Mouse (Mus musculus) liver, embryonic 14.5 days (tissue): Measurements from ENCODE around the gene Olfr456. TPM values are rescaled to one million over a fixed set of nuclear protein-coding genes. Genes with fewer than 3 reads are reported as not detected.

Experiments
- ATAC-seq: fragments of 200-750 bp; cut with Nextera tagmentation; 2 replicates; pipeline ENCODE4 v1.8.0; 2017; ENCODE audit warnings: moderate number of reproducible peaks, mild to moderate bottlenecking, moderate library complexity; ENCODE audit not compliant: insufficient read depth
- DNase-seq, 3 experiments: peaks; one replicate each; pipeline ENCODE4 v3.0.0-alpha.2; 2012 to 2013; ENCODE audit warnings: low read depth in 3 of 3, low spot score in 3 of 3
- H3K27ac ChIP-seq: fragments of 300-500 bp; sonication (generic); 2 replicates; pipeline ENCODE4 v1.5.1; 2014; ENCODE audit warnings: moderate library complexity, mild to moderate bottlenecking, control low read depth, inconsistent platforms
- H3K27me3 ChIP-seq: fragments of 300-500 bp; sonication (generic); 2 replicates; pipeline ENCODE4 v1.6.1; 2014; ENCODE audit warnings: mild to moderate bottlenecking, low read length, moderate library complexity; ENCODE audit not compliant: control insufficient read depth, insufficient read depth
- H3K36me3 ChIP-seq: fragments of 300-500 bp; sonication (generic); replicated peaks from 2 replicates; pipeline ENCODE4 v1.6.1; 2014; ENCODE audit warnings: low read depth; ENCODE audit not compliant: control insufficient read depth, insufficient read depth
- H3K4me1 ChIP-seq, 2 experiments: fragments of 200-500 bp in 1 of 2; fragments of 300-500 bp in 1 of 2; sonication (generic) in 1 of 2; replicated peaks; 2 replicates each; pipeline ENCODE4 v1.6.1; 2012 to 2014; ENCODE audit warnings: antibody characterized with exemption in 1 of 2, inconsistent platforms in 1 of 2, low read length in 1 of 2; ENCODE audit not compliant: control insufficient read depth in 2 of 2, insufficient read depth in 2 of 2
- H3K4me2 ChIP-seq: fragments of 300-500 bp; sonication (generic); 2 replicates; pipeline ENCODE4 v1.6.1; 2014; ENCODE audit warnings: low read depth, mild to moderate bottlenecking, control low read depth, moderate library complexity
- H3K4me3 ChIP-seq, 2 experiments: fragments of 200-500 bp in 1 of 2; fragments of 300-500 bp in 1 of 2; sonication (generic) in 1 of 2; 2 replicates each; pipeline ENCODE4 v1.5.1; 2012 to 2014; ENCODE audit warnings: low read depth in 2 of 2, low read length in 2 of 2, mild to moderate bottlenecking in 2 of 2, control low read depth in 1 of 2, inconsistent platforms in 1 of 2, moderate library complexity in 1 of 2; ENCODE audit not compliant: insufficient read depth in 1 of 2
- H3K9ac ChIP-seq: fragments of 300-500 bp; sonication (generic); replicated peaks from 2 replicates; pipeline ENCODE4 v1.6.1; 2014; ENCODE audit warnings: mild to moderate bottlenecking, control low read depth, moderate library complexity
- H3K9me3 ChIP-seq: fragments of 300-500 bp; sonication (generic); 2 replicates; pipeline ENCODE4 v1.6.1; 2016; ENCODE audit warnings: low read length, mixed read lengths; ENCODE audit not compliant: control insufficient read depth
- CTCF ChIP-seq: IDR thresholded peaks from 2 replicates; pipeline ENCODE4 v1.5.1; 2016; ENCODE audit warnings: antibody characterized with exemption, low read depth, control low read depth
- EP300 ChIP-seq: IDR thresholded peaks from 2 replicates; pipeline ENCODE4 v1.6.1; 2016; ENCODE audit warnings: antibody characterized with exemption, low read depth
- WGBS: fragments of 180-500 bp; shearing (Covaris S2); extraction: QIAGEN DNeasy Blood & Tissue Kit; methylation state at CpG from one replicate; pipeline ENCODE4 v1.1.7; 2014; ENCODE audit not compliant: insufficient replicate concordance; 5-methylcytosine and 5-hydroxymethylcytosine counted together
- polyA plus RNA-seq, 2 experiments: library from polyadenylated mRNA; depleted of rRNA in 1 of 2; stranded (reverse) in 1 of 2; unstranded in 1 of 2; fragments of >200 nt; fragmentation: Nextera tagmentation in 1 of 2; extraction: Ambion mirVana in 1 of 2; gene quantifications; 2 replicates each; pipeline versions ENCODE4 v1.2.1 to v1.2.3; 2012 to 2014

The Olfr456 gene
- not detected in 2 replicates for polyA plus RNA-seq (2012; rRNA removed)
- not detected in 2 replicates for polyA plus RNA-seq (2014; fragmentation: Nextera tagmentation; extraction: Ambion mirVana)

DNA sequence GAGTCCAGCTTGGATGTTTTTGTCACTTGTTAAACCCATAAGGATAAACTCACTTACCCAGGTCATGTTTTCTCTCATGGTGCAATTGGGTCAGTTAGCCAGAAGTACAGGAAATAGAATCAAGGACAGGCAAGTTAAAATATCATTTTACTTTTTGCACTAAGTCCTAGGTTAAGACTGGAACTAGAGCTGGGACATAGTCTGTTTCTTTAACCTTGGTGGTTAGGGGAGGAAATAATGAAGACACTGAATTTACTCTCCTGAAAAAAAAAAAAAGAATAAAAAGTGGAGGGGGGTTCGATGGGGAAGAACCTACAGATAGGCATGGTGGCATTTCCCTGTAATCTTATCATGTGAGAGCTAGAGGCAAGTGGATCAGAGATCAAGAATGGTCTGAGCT is at the start of gene Olfr456:
Olfr456 (minus strand) TSS at position 101 of the 400 bp plus-strand sequence.
- no peak within 1 kb of the TSS for H3K4me2 ChIP-seq
- H3K27ac ChIP-seq, result no peak within 1 kb of the TSS
- DNase-seq, result no peak
- H3K4me1 ChIP-seq, result no peaks in the 10 kb centered on the region
- TF ChIP-seq CTCF, result no peak
- no peak for TF ChIP-seq EP300
- 72% methylated on average over 1 of the region's 1 CpGs for WGBS
- no peak for ATAC-seq
- no peaks in the 10 kb centered on the region for H3K36me3 ChIP-seq
- H3K27me3 ChIP-seq, result no peaks in the 10 kb centered on the region
- no peak within 1 kb of the TSS for H3K9ac ChIP-seq
- H3K4me3 ChIP-seq, result no peak within 1 kb of the TSS
- no peaks in the 10 kb centered on the region for H3K9me3 ChIP-seq

- Histone ChIP-seq H3K27ac (no peak overlapping the region), H3K9ac (no peak overlapping the region), H3K27me3 (no peaks in the 10 kb centered on the region), H3K4me1 (no peaks in the 10 kb centered on the region), H3K9me3 (no peaks in the 10 kb centered on the region), H3K4me3 (no peak overlapping the region), H3K36me3 (no peaks in the 10 kb centered on the region), H3K4me2 (no peak overlapping the region)
- WGBS, result 56% methylated on average over 1 of the region's 1 CpGs
- no peak for ATAC-seq
- DNase-seq, result no peak
- TF ChIP-seq EP300, result no peak
- TF ChIP-seq CTCF, result no peak
These were observed 26.4 kb upstream of the Olfr456 start for GRCm38 (mm10) chr6:42513461-42513860.

DNA sequence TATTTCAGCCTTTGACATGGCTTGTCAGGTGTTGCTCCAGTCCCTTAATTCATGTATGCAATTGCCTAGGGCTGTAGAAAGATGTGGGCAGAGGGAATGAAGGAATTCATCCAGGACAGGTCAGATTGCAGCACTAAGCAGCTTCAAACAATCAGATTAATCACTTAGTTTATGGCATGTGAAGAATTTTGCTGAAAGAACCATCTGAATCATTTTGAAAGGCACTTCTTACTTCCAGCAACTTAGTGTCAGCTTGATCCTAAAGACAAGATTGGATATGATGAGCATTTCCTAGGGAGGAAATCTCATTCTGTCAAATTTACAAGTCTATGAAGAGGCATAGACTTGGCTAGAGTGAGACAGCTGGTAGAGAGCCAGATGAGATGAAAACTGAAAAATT is 22.3 kb upstream of the Olfr456 start:
- H3K27ac ChIP-seq, result no peak overlapping the region
- H3K4me1 ChIP-seq, result no peaks in the 10 kb centered on the region
- H3K4me3 ChIP-seq, result no peak overlapping the region
- H3K9me3 ChIP-seq, result no peaks in the 10 kb centered on the region
- DNase-seq, result no peak
- no peak overlapping the region for H3K9ac ChIP-seq
- no peak overlapping the region for H3K4me2 ChIP-seq
- no peak for TF ChIP-seq CTCF
- TF ChIP-seq EP300, result no peak
- ATAC-seq, result no peak
- H3K27me3 ChIP-seq, result no peaks in the 10 kb centered on the region
- H3K36me3 ChIP-seq, result no peaks in the 10 kb centered on the region

DNA sequence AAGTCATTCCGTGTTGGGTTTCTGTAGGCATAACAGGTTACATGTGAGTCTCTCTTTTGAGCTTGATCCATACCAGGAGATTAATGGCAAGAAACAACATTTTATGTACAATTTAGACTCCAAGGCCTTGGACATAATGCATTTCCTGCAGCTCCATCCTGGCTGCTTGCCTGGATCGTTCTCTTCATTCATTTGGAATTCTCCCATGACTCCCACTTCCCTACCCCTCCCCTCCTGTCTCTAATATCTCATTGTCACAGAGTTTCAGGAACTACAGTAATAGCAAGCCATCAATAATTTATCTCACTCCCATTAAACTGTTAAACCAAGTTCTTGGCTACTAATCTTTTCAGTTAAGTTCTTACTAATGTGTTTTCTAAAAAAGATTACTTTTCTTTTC is 16.5 kb upstream of the Olfr456 start:
- no peaks in the 10 kb centered on the region for H3K4me1 ChIP-seq
- H3K9me3 ChIP-seq, result no peaks in the 10 kb centered on the region
- no peak overlapping the region for H3K9ac ChIP-seq
- no peak overlapping the region for H3K4me2 ChIP-seq
- no peak overlapping the region for H3K4me3 ChIP-seq
- H3K27me3 ChIP-seq, result no peaks in the 10 kb centered on the region
- ATAC-seq, result no peak
- no peak for DNase-seq
- no peaks in the 10 kb centered on the region for H3K36me3 ChIP-seq
- WGBS, result 78% methylated on average over 2 of the region's 2 CpGs
- no peak overlapping the region for H3K27ac ChIP-seq
- TF ChIP-seq EP300 (no peak), CTCF (no peak)

DNA sequence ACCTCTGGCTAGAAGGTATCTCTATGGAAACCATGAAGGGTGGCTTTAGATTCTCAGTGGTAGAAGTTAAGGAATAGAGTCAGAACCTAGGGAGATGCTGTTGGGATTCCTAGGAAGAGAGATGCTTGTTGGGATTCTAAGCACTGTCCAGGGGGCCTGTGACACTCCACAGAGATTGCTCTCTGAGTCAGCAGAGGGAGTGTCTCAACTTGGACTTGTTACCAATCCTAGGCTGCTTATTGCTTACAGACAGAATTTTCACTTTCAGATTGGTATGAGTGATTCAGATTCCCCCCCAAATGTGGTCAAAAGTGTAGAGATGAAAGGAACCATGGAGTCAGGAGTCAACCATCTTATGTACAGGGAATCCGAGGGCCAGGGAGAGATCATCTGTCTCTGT is 2.7 kb upstream of the Olfr456 start:
- Histone ChIP-seq H3K27ac (no peak overlapping the region), H3K36me3 (no peaks in the 10 kb centered on the region), H3K4me3 (no peak overlapping the region), H3K9ac (no peak overlapping the region), H3K4me1 (no peaks in the 10 kb centered on the region), H3K27me3 (no peaks in the 10 kb centered on the region), H3K9me3 (no peaks in the 10 kb centered on the region), H3K4me2 (no peak overlapping the region)
- TF ChIP-seq EP300 (no peak), CTCF (no peak)
- DNase-seq, result no peak
- 38% methylated on average over 1 of the region's 1 CpGs for WGBS
- ATAC-seq, result no peak
